In the genomic region with DNA sequence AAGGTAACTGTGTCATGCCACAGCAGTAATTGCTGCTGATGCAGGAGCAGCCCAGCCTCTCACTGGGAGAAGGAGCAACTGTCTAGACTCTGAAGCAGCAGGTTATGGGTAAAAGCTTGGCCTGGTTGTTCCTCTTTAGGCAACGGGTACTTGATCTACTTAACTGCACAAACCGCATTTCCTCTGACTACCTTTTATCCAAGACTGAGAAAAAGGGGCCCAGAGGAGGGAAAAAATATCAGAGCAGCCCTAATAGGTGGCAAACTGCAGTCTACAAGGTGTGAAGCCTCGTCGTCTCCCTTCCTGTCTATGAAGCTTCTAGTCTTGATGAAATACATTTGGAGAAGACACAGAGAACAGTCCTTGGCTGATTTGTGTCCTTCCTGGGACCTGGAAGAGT, we compare ENCODE assay signal across 8 mouse cellular contexts. TPM values are rescaled to one million over a fixed set of nuclear protein-coding genes. Genes with fewer than 3 reads are reported as not detected.
A peak's percentile ranks its signal among the peaks of the same experiment; 100 is the strongest.
DNase-seq lines count a peak whose midpoint lies in the region; ATAC-seq and TF ChIP-seq lines count a peak whose summit lies in the region.

No protein-coding gene starts in this region.

- H3K27ac ChIP-seq in heart, adult 2 months, result peak overlapping the region; percentile 92
- H3K27ac ChIP-seq in forebrain, embryonic 15.5 days (replicated peaks), result peak overlapping the region; percentile 98
- peak overlapping the region; percentile 95 for H3K27ac ChIP-seq in liver, postnatal 0 days (ENCODE audit: low read depth)

- TF ChIP-seq POLR2A in heart, adult 2 months (IDR thresholded peaks at IDR 0.05; ENCODE audit: insufficient read depth, low read depth, low read length), result no peak

- H3K4me3 ChIP-seq in heart, adult 2 months, result peak overlapping the region; percentile 68
- peak overlapping the region; percentile 78 for H3K4me3 ChIP-seq in C2C12 (ENCODE audit: insufficient read depth, poor library complexity, severe bottlenecking)
- peak overlapping the region; percentile 81 for H3K4me3 ChIP-seq in forebrain, embryonic 15.5 days
- peak overlapping the region; percentile 87 for H3K4me3 ChIP-seq in liver, postnatal 0 days (ENCODE audit: low read depth, low read length)

- WGBS in heart, adult 2 months, result 78% methylated on average over 4 of the region's 4 CpGs
- 73% methylated on average over 4 of the region's 4 CpGs for WGBS in forebrain, embryonic 15.5 days
- WGBS in liver, postnatal 0 days (ENCODE audit: insufficient replicate concordance), result 60% methylated on average over 4 of the region's 4 CpGs

- peaks cover 5% of the 10 kb centered on the region for H3K79me3 ChIP-seq in C2C12 (ENCODE audit: low read depth)

- ATAC-seq in forebrain, embryonic 15.5 days (replicated peaks), result no peak
- no peak for ATAC-seq in liver, postnatal 0 days

- TF ChIP-seq EP300 in heart, adult 2 months (IDR thresholded peaks at IDR 0.05; ENCODE audit: insufficient read depth, low read depth, low read length), result no peak
- TF ChIP-seq EP300 in liver, postnatal 0 days (IDR thresholded peaks at IDR 0.05; ENCODE audit: low read depth), result no peak

- intact Hi-C loops in heart, adult 2 months (cut with DNase I), result loop anchor here (1.0 to 10.0 kb wide), 3 partner anchors 26 to 541 kb away; a partner anchor contains a TSS
- intact Hi-C loops in left cerebral cortex, postnatal 36 days (cut with DNase I), result no loop called here
- intact Hi-C loops in gastrocnemius, postnatal 14 days (cut with DNase I; ENCODE audit: low total_unique reads), result no loop called here

- DNase-seq in heart, adult 2 months, result no peak
- no peak for DNase-seq in heart, postnatal 4 days
- no peak for DNase-seq in liver, postnatal 0 days
- DNase-seq in left cerebral cortex, postnatal 36 days (ENCODE audit: low spot score in 2 of 2), result no peak
- DNase-seq in gastrocnemius, postnatal 14 days, result no peak
- DNase-seq in frontal cortex, postnatal 14 days (ENCODE audit: low spot score in 2 of 2), result no peak

- no peaks in the 10 kb centered on the region for H3K27me3 ChIP-seq in heart, adult 2 months (ENCODE audit: control insufficient read depth, insufficient read depth, low read length)
- H3K27me3 ChIP-seq in C2C12 (ENCODE audit: control insufficient read depth, insufficient read depth, insufficient read length), result no peaks in the 10 kb centered on the region
- no peaks in the 10 kb centered on the region for H3K27me3 ChIP-seq in forebrain, embryonic 15.5 days
- H3K27me3 ChIP-seq in liver, postnatal 0 days (ENCODE audit: insufficient read depth, low read length), result no peaks in the 10 kb centered on the region

- peak overlapping the region; percentile 80 for H3K4me2 ChIP-seq in forebrain, embryonic 15.5 days (replicated peaks)
- peak overlapping the region; percentile 95 for H3K4me2 ChIP-seq in liver, postnatal 0 days (ENCODE audit: low read depth, low read length)

- no peaks in the 10 kb centered on the region for H3K79me2 ChIP-seq in heart, adult 2 months (replicated peaks; ENCODE audit: control insufficient read depth, insufficient read depth, low read length)
- peaks cover 19% of the 10 kb centered on the region for H3K79me2 ChIP-seq in C2C12 (ENCODE audit: control insufficient read depth, insufficient read depth)

- no peak for TF ChIP-seq CTCF in heart, adult 2 months (IDR thresholded peaks at IDR 0.05)
- TF ChIP-seq CTCF in C2C12 (IDR thresholded peaks at IDR 0.05; ENCODE audit: control insufficient read depth, insufficient read depth, insufficient read length), result no peak
- no peak for TF ChIP-seq CTCF in liver, postnatal 0 days (IDR thresholded peaks at IDR 0.05; ENCODE audit: low read depth)

- peak overlapping the region; percentile 76 for H3ac ChIP-seq in C2C12 (ENCODE audit: control insufficient read depth, insufficient read length, low read depth)

- H3K4me1 ChIP-seq in heart, adult 2 months (ENCODE audit: control insufficient read depth, insufficient read depth, low read length), result peaks cover 4% of the 10 kb centered on the region
- H3K4me1 ChIP-seq in forebrain, embryonic 15.5 days, result peaks cover 30% of the 10 kb centered on the region
- peaks cover 25% of the 10 kb centered on the region for H3K4me1 ChIP-seq in liver, postnatal 0 days (ENCODE audit: insufficient read depth)

- H3K9me3 ChIP-seq in forebrain, embryonic 15.5 days, result no peaks in the 10 kb centered on the region
- H3K9me3 ChIP-seq in liver, postnatal 0 days (ENCODE audit: low read length), result no peaks in the 10 kb centered on the region

- peak overlapping the region; percentile 52 for H3K9ac ChIP-seq in heart, adult 2 months (ENCODE audit: low read depth, low read length)
- peak overlapping the region; percentile 83 for H3K9ac ChIP-seq in forebrain, embryonic 15.5 days (replicated peaks)
- peak overlapping the region; percentile 56 for H3K9ac ChIP-seq in liver, postnatal 0 days (replicated peaks)

- H3K36me3 ChIP-seq in heart, adult 2 months (ENCODE audit: control insufficient read depth, insufficient read depth, low read length), result no peaks in the 10 kb centered on the region
- no peaks in the 10 kb centered on the region for H3K36me3 ChIP-seq in C2C12 (ENCODE audit: control insufficient read depth, insufficient read depth)
- H3K36me3 ChIP-seq in forebrain, embryonic 15.5 days, result peaks cover 7% of the 10 kb centered on the region; the same call in 1 of the 2 replicates
- 0 out of 2 replicates have a peak, but pooled peaks cover 7% of the 10 kb centered on the region for H3K36me3 ChIP-seq in liver, postnatal 0 days (replicated peaks; ENCODE audit: insufficient read depth, low read length)

TF ChIP-seq in C2C12, 6 proteins besides CTCF, POLR2A, EP300 and RAD21:
- TF ChIP-seq MYOD1 (IDR thresholded peaks at IDR 0.05; ENCODE audit: control insufficient read depth, insufficient read length, low read depth) (no peak), FOSL1 (IDR thresholded peaks at IDR 0.05; ENCODE audit: insufficient read depth, low read length, poor library complexity, severe bottlenecking) (no peak), CEBPB (IDR thresholded peaks at IDR 0.05; ENCODE audit: low read depth) (no peak), USF1 (IDR thresholded peaks at IDR 0.05; ENCODE audit: low read depth) (no peak), MYOG (IDR thresholded peaks at IDR 0.05; ENCODE audit: control insufficient read depth, extremely low read depth, insufficient read length) (no peak), MAX (IDR thresholded peaks at IDR 0.05) (no peak)

RNA-seq across cellular contexts. Expression of a gene that starts 0.6 kb away (rescaled TPM):
- 1 to 10 TPM; 5.0 to 5.6 TPM for total RNA-seq in heart, adult 2 months (2021)
- polyA plus RNA-seq in heart, adult 2 months (2012; rRNA removed), result 7.7 and 9.1 TPM in 2 replicates
- 10 to 100 TPM; 10.2 to 14.0 TPM for total RNA-seq in heart, postnatal 4 days (2021)
- 19.8 TPM for polyA plus RNA-seq in C2C12 (2012; fragmentation: generic; extraction: Trizol)
- polyA plus RNA-seq in forebrain, embryonic 15.5 days (2015; fragmentation: Nextera tagmentation; extraction: Ambion mirVana), result 60.9 and 67.5 TPM in 2 replicates
- 25.6 and 25.8 TPM in 2 replicates for polyA plus RNA-seq in liver, postnatal 0 days (2015; fragmentation: Nextera tagmentation; extraction: Ambion mirVana)
- 10 to 100 TPM; 38.3 to 40.0 TPM for total RNA-seq in left cerebral cortex, postnatal 36 days (2021)
- total RNA-seq in gastrocnemius, postnatal 14 days (2021), result 1 to 10 TPM; 4.1 to 4.7 TPM

RNA-seq across cellular contexts. Expression of a gene that starts 17.1 kb away (rescaled TPM):
- 1 to 10 TPM in 1 of 2 experiments, under 1 TPM in 1; 0.50 to 1.0 TPM for total RNA-seq in heart, adult 2 months (2021)
- 1.1 and 1.2 TPM in 2 replicates for polyA plus RNA-seq in heart, adult 2 months (2012; rRNA removed)
- under 1 TPM; 0.38 to 0.59 TPM for total RNA-seq in heart, postnatal 4 days (2021)
- 0.13 TPM for polyA plus RNA-seq in C2C12 (2012; fragmentation: generic; extraction: Trizol)
- polyA plus RNA-seq in forebrain, embryonic 15.5 days (2015; fragmentation: Nextera tagmentation; extraction: Ambion mirVana), result 0.36 and 0.46 TPM in 2 replicates
- 1.1 and 1.4 TPM in 2 replicates for polyA plus RNA-seq in liver, postnatal 0 days (2015; fragmentation: Nextera tagmentation; extraction: Ambion mirVana)
- total RNA-seq in left cerebral cortex, postnatal 36 days (2021), result under 1 TPM in 1 of 2 experiments, not detected in 1; 0.77 TPM
- total RNA-seq in gastrocnemius, postnatal 14 days (2021), result under 1 TPM; 0.16 to 0.43 TPM

RNA-seq across cellular contexts. Expression of a gene that starts 23.0 kb away (rescaled TPM):
- total RNA-seq in heart, adult 2 months (2021), result 10 to 100 TPM; 66.1 to 78.3 TPM
- 89.8 and 107 TPM in 2 replicates for polyA plus RNA-seq in heart, adult 2 months (2012; rRNA removed)
- 10 to 100 TPM; 73.8 to 74.1 TPM for total RNA-seq in heart, postnatal 4 days (2021)
- polyA plus RNA-seq in C2C12 (2012; fragmentation: generic; extraction: Trizol), result 29.9 TPM
- 31.1 and 33.6 TPM in 2 replicates for polyA plus RNA-seq in forebrain, embryonic 15.5 days (2015; fragmentation: Nextera tagmentation; extraction: Ambion mirVana)
- 16.1 and 16.2 TPM in 2 replicates for polyA plus RNA-seq in liver, postnatal 0 days (2015; fragmentation: Nextera tagmentation; extraction: Ambion mirVana)
- 10 to 100 TPM; 33.4 to 36.4 TPM for total RNA-seq in left cerebral cortex, postnatal 36 days (2021)
- 10 to 100 TPM; 57.0 to 60.7 TPM for total RNA-seq in gastrocnemius, postnatal 14 days (2021)

RNA-seq across cellular contexts. Expression of a gene that starts 26.8 kb away (rescaled TPM):
- 10 to 100 TPM; 15.1 to 15.5 TPM for total RNA-seq in heart, adult 2 months (2021)
- polyA plus RNA-seq in heart, adult 2 months (2012; rRNA removed), result 27.9 and 29.2 TPM in 2 replicates
- 10 to 100 TPM in 1 of 2 experiments, 1 to 10 TPM in 1; 9.3 to 10.6 TPM for total RNA-seq in heart, postnatal 4 days (2021)
- polyA plus RNA-seq in C2C12 (2012; fragmentation: generic; extraction: Trizol), result 9.3 TPM
- polyA plus RNA-seq in forebrain, embryonic 15.5 days (2015; fragmentation: Nextera tagmentation; extraction: Ambion mirVana), result 12.8 and 15.1 TPM in 2 replicates
- polyA plus RNA-seq in liver, postnatal 0 days (2015; fragmentation: Nextera tagmentation; extraction: Ambion mirVana), result 17.4 and 20.2 TPM in 2 replicates
- 10 to 100 TPM; 15.3 to 15.7 TPM for total RNA-seq in left cerebral cortex, postnatal 36 days (2021)
- total RNA-seq in gastrocnemius, postnatal 14 days (2021), result 10 to 100 TPM; 25.7 to 26.0 TPM

RNA-seq across cellular contexts. Expression of a gene that starts 30.9 kb away (rescaled TPM):
- total RNA-seq in heart, adult 2 months (2021), result under 1 TPM in 1 of 2 experiments, not detected in 1; 0.09 TPM
- 0.21 TPM in 1 of 2 replicates, not detected in the other for polyA plus RNA-seq in heart, adult 2 months (2012; rRNA removed)
- total RNA-seq in heart, postnatal 4 days (2021), result under 1 TPM in 1 of 2 experiments, not detected in 1; 0.14 TPM
- 0.57 TPM for polyA plus RNA-seq in C2C12 (2012; fragmentation: generic; extraction: Trizol)
- 0.93 and 1.1 TPM in 2 replicates for polyA plus RNA-seq in forebrain, embryonic 15.5 days (2015; fragmentation: Nextera tagmentation; extraction: Ambion mirVana)
- 0.05 TPM in 1 of 2 replicates, not detected in the other for polyA plus RNA-seq in liver, postnatal 0 days (2015; fragmentation: Nextera tagmentation; extraction: Ambion mirVana)
- total RNA-seq in left cerebral cortex, postnatal 36 days (2021), result under 1 TPM; 0.32 to 0.45 TPM
- total RNA-seq in gastrocnemius, postnatal 14 days (2021), result under 1 TPM; 0.14 to 0.22 TPM
